Mouse (Mus musculus) CH12F3 (cell line): ENCODE data around the gene G6pc.
"Not testable (repeated sequence)": the region's sequence is repeated elsewhere in the genome, so short reads cannot be mapped to it uniquely, and the experiment has no call there.

Source experiments
- in situ Hi-C: fragments of 300-500 bp; cut with MboI; formaldehyde crosslinking; loops from 2 replicates; pipeline ENCODE4 v1.14.3; 2020; ENCODE audit warnings: low sequenced_read_pairs

Gene G6pc

GRCm38 (mm10) chr11:101354438-101355010, 12.8 kb upstream of the G6pc start:
- in situ Hi-C loops = no loop called here

GRCm38 (mm10) chr11:101355916-101356315, 11.4 kb upstream of the G6pc start:
- in situ Hi-C loops = no loop called here

- in situ Hi-C loops = no loop called here
Observed at GRCm38 (mm10) chr11:101357505-101358182, 9.7 kb upstream of the G6pc start.

GRCm38 (mm10) chr11:101359776-101360175, 7.6 kb upstream of the G6pc start:
- in situ Hi-C loops = no loop called here

- in situ Hi-C loops = no loop called here
Observed at GRCm38 (mm10) chr11:101360651-101361113, 6.7 kb upstream of the G6pc start.

GRCm38 (mm10) chr11:101364531-101364931, 2.8 kb upstream of the G6pc start:
- in situ Hi-C loops = no loop called here

GRCm38 (mm10) chr11:101370141-101370540, 2.8 kb downstream of the G6pc start:
- in situ Hi-C loops = no loop called here

- in situ Hi-C loops = no loop called here
Observed at GRCm38 (mm10) chr11:101374421-101374938, 7.1 kb downstream of the G6pc start.

GRCm38 (mm10) chr11:101378196-101378595, 10.8 kb downstream of the G6pc start:
- in situ Hi-C loops = not testable (repeated sequence)

GRCm38 (mm10) chr11:101378926-101379325, 11.6 kb downstream of the G6pc start:
- in situ Hi-C loops = no loop called here

GRCm38 (mm10) chr11:101381817-101382216, 14.5 kb downstream of the G6pc start:
- in situ Hi-C loops = no loop called here

- in situ Hi-C loops = loop anchor here (10.0 kb wide), 1 partner anchor 180 kb away; no protein-coding TSS in a partner anchor
Observed at GRCm38 (mm10) chr11:101395110-101395509, 27.7 kb downstream of the G6pc start.

- in situ Hi-C loops = no loop called here
Observed at GRCm38 (mm10) chr11:101415306-101415705, 47.9 kb downstream of the G6pc start.

- in situ Hi-C loops = no loop called here
Observed at GRCm38 (mm10) chr11:101416433-101417100, 49.2 kb downstream of the G6pc start.

GRCm38 (mm10) chr11:101417101-101417855, 49.9 kb downstream of the G6pc start, which contains the start of gene Aarsd1:
Gene Aarsd1, minus strand, starts transcription at chr11:101417615.
- in situ Hi-C loops = no loop called here

GRCm38 (mm10) chr11:101418991-101419390, 51.6 kb downstream of the G6pc start:
- in situ Hi-C loops = no loop called here

- in situ Hi-C loops = no loop called here
Observed at GRCm38 (mm10) chr11:101419610-101420009, 52.2 kb downstream of the G6pc start.

GRCm38 (mm10) chr11:101420148-101420547, 52.8 kb downstream of the G6pc start:
- in situ Hi-C loops = no loop called here

- in situ Hi-C loops = no loop called here
Observed at GRCm38 (mm10) chr11:101424105-101424851, 56.9 kb downstream of the G6pc start, which contains the start of gene Gm27029. Gene Gm27029, minus strand, starts transcription at chr11:101424796.
